Mouse (Mus musculus) layer of hippocampus, adult 18-20 months (tissue): ENCODE data around the gene Ank3. TPM values are rescaled to one million over a fixed set of nuclear protein-coding genes. Genes with fewer than 3 reads are reported as not detected.
A peak's percentile ranks its signal among the peaks of the same experiment; 100 is the strongest.

ENCODE experiments used
- DNase-seq, 2 experiments: peaks; one replicate each; pipeline ENCODE4 v3.0.0; 2022; ENCODE audit warnings: low spot score in 2 of 2
- total RNA-seq, 2 experiments: library from RNA; stranded (reverse); gene quantifications; 2 replicates each; pipeline ENCODE4 v1.2.3; 2021

Gene Ank3
- total RNA-seq, 2 experiments from 2014 or later: 414 to 427 TPM

GRCm38 (mm10) chr10:69534716-69535115 lies 136.1 kb downstream of the Ank3 start:
- DNase-seq: peak in 1 of 2 experiments; percentile 46

GRCm38 (mm10) chr10:69535123-69535930 lies 136.8 kb downstream of the Ank3 start:
- DNase-seq: peak; percentile 30 to 54

GRCm38 (mm10) chr10:69535931-69536200 lies 137.3 kb downstream of the Ank3 start:
- DNase-seq: no peak

- peak in 1 of 2 experiments; percentile 30 for DNase-seq
Observed at GRCm38 (mm10) chr10:69536372-69537075, 138.0 kb downstream of the Ank3 start.

GRCm38 (mm10) chr10:69538236-69538635 lies 139.7 kb downstream of the Ank3 start:
- no peak for DNase-seq

- DNase-seq: no peak
Observed at GRCm38 (mm10) chr10:69542439-69542838, 143.9 kb downstream of the Ank3 start.

GRCm38 (mm10) chr10:69543876-69544620 lies 145.5 kb downstream of the Ank3 start:
- DNase-seq: no peak

- DNase-seq: peak in 1 of 2 experiments; percentile 61
Observed at GRCm38 (mm10) chr10:69544653-69545052, 146.1 kb downstream of the Ank3 start.

- DNase-seq: no peak
Observed at GRCm38 (mm10) chr10:69545936-69546335, 147.4 kb downstream of the Ank3 start.

GRCm38 (mm10) chr10:69546643-69547042 lies 148.1 kb downstream of the Ank3 start:
- no peak for DNase-seq

- no peak for DNase-seq
Observed at GRCm38 (mm10) chr10:69548771-69549170, 150.2 kb downstream of the Ank3 start.

GRCm38 (mm10) chr10:69549221-69549620 lies 150.6 kb downstream of the Ank3 start:
- DNase-seq: no peak

GRCm38 (mm10) chr10:69550824-69551223 lies 152.3 kb downstream of the Ank3 start:
- no peak for DNase-seq

GRCm38 (mm10) chr10:69553091-69553490 lies 154.5 kb downstream of the Ank3 start:
- DNase-seq: no peak

GRCm38 (mm10) chr10:69555592-69555991 lies 157.0 kb downstream of the Ank3 start:
- no peak for DNase-seq

GRCm38 (mm10) chr10:69556278-69556677 lies 157.7 kb downstream of the Ank3 start:
- DNase-seq: no peak

- DNase-seq: no peak
Observed at GRCm38 (mm10) chr10:69560237-69560636, 161.7 kb downstream of the Ank3 start.

- DNase-seq: no peak
Observed at GRCm38 (mm10) chr10:69562931-69563330, 164.4 kb downstream of the Ank3 start.

- no peak for DNase-seq
Observed at GRCm38 (mm10) chr10:69565052-69565451, 166.5 kb downstream of the Ank3 start.

- no peak for DNase-seq
Observed at GRCm38 (mm10) chr10:69568976-69569375, 170.4 kb downstream of the Ank3 start.

GRCm38 (mm10) chr10:69569740-69570139 lies 171.2 kb downstream of the Ank3 start:
- DNase-seq: no peak
